Comparison of ENCODE assay signal across 16 mouse cellular contexts in the genomic region with DNA sequence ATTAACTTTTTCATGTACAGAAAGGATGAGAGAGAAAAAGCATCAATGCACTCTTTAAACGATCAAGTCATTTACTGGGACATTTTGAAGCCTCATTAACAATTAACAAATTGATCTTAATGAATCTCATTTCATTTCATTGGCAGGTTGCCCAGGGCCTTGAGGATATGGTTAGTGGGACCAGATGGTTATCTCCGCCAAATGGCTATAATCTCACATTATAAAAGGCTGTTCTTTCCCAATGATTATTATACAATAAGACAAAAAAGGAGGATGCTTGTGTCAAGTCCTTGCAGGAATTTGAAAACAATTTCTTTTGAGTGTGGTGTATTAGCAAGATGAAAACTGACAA.
A peak's percentile ranks its signal among the peaks of the same experiment; 100 is the strongest.
DNase-seq lines count a peak whose midpoint lies in the region; ATAC-seq lines count a peak whose summit lies in the region.
"Had no signal": no experiment of that assay in that cellular context is flagged by ENCODE, and none has a peak within 500 bp of the region (broad histone marks: within the 10 kb centered on the region; RNA-seq: fewer than 3 reads in every experiment).

No protein-coding gene starts in this region.

- no peak overlapping the region for H3K4me2 ChIP-seq in hindbrain, embryonic 16.5 days (ENCODE audit: low read length)
- H3K4me2 ChIP-seq: limb, embryonic 12.5 days; liver, embryonic 15.5 days; midbrain, embryonic 12.5 days had no signal

- ATAC-seq in hindbrain, embryonic 16.5 days = peak; percentile 70
- ATAC-seq in erythroid progenitor cell, adult 5-6 weeks (replicated peaks; ENCODE audit: low FRiP score, poor library complexity, severe bottlenecking) = no peak

- no peak overlapping the region for H3K9ac ChIP-seq in hindbrain, embryonic 16.5 days (ENCODE audit: low read depth, low read length)
- H3K9ac ChIP-seq: limb, embryonic 12.5 days; liver, embryonic 15.5 days; midbrain, embryonic 12.5 days had no signal

- no peaks in the 10 kb centered on the region for H3K36me3 ChIP-seq in hindbrain, embryonic 16.5 days (ENCODE audit: control insufficient read depth, insufficient read depth, low read length)
- H3K36me3 ChIP-seq: embryonic facial prominence, embryonic 10.5 days; limb, embryonic 12.5 days; liver, embryonic 15.5 days; midbrain, embryonic 12.5 days had no signal

- no peaks in the 10 kb centered on the region for H3K27me3 ChIP-seq in hindbrain, embryonic 16.5 days (replicated peaks; ENCODE audit: control insufficient read depth, insufficient read depth, low read length)
- H3K27me3 ChIP-seq: limb, embryonic 12.5 days; liver, embryonic 15.5 days; midbrain, embryonic 12.5 days had no signal

- no peak overlapping the region for H3K4me3 ChIP-seq in hindbrain, embryonic 16.5 days (ENCODE audit: low read length)
- H3K4me3 ChIP-seq: embryonic facial prominence, embryonic 10.5 days; erythroblast, embryonic 14.5 days; limb, embryonic 12.5 days; liver, embryonic 15.5 days; midbrain, embryonic 12.5 days had no signal

- peak; percentile 16 for DNase-seq in layer of hippocampus, adult 9-10 months (ENCODE audit: low spot score)
- no peak for DNase-seq in layer of hippocampus, postnatal 25 days (ENCODE audit: extremely low spot score in 1 of 2, low spot score in 1 of 2)
- peak; percentile 66 for DNase-seq in Muller cell, postnatal 12 days (ENCODE audit: inconsistent ontology term)
- peak; percentile 32 for DNase-seq in brain, embryonic 18.5 days (ENCODE audit: low read depth, low spot score)
- no peak for DNase-seq in heart, adult 9 months (ENCODE audit: low spot score in 2 of 2)
- DNase-seq in lung, postnatal 25 days (ENCODE audit: low spot score) = no peak
- DNase-seq: adrenal gland, adult 2 months; lung, postnatal 36 days; thymus, adult 2 months had no signal

- no peaks in the 10 kb centered on the region for H3K9me3 ChIP-seq in hindbrain, embryonic 16.5 days (ENCODE audit: control insufficient read depth, low read length)
- H3K9me3 ChIP-seq: embryonic facial prominence, embryonic 10.5 days; limb, embryonic 12.5 days; liver, embryonic 15.5 days; midbrain, embryonic 12.5 days had no signal

- H3K4me1 ChIP-seq in hindbrain, embryonic 16.5 days (ENCODE audit: control insufficient read depth, insufficient read depth, low read depth, low read length) = no peaks in the 10 kb centered on the region
- H3K4me1 ChIP-seq: embryonic facial prominence, embryonic 10.5 days; limb, embryonic 12.5 days; liver, embryonic 15.5 days; midbrain, embryonic 12.5 days had no signal

- no peak overlapping the region for H3K27ac ChIP-seq in hindbrain, embryonic 16.5 days (ENCODE audit: low read depth, low read length)
- H3K27ac ChIP-seq: embryonic facial prominence, embryonic 10.5 days; limb, embryonic 12.5 days; liver, embryonic 15.5 days; midbrain, embryonic 12.5 days had no signal

- WGBS in hindbrain, embryonic 16.5 days = 34% methylated on average over 2 of the region's 2 CpGs

Comparison
In these comparisons a context has a peak if more than half of its experiments do, and no peak if none do; other contexts are left out.
1. DNase-seq: peak in layer of hippocampus, adult 9-10 months (single experiment), Muller cell, postnatal 12 days (single experiment) and brain, embryonic 18.5 days (single experiment); none in layer of hippocampus, postnatal 25 days (0 of 2), heart, adult 9 months (0 of 2) and lung, postnatal 25 days (single experiment).